Mouse (Mus musculus) kidney, adult 8-10 months (tissue): ENCODE measurements around the gene Mrap.

Experiments
- DNase-seq, 2 experiments: peaks; one replicate each; pipeline ENCODE4 v3.0.0; 2022

Mrap gene

GRCm38 (mm10) chr16:90738092-90738956 lies at the start of gene Mrap:
Gene Mrap (plus strand): TSS chr16:90738207.
- no peak for DNase-seq

DNA sequence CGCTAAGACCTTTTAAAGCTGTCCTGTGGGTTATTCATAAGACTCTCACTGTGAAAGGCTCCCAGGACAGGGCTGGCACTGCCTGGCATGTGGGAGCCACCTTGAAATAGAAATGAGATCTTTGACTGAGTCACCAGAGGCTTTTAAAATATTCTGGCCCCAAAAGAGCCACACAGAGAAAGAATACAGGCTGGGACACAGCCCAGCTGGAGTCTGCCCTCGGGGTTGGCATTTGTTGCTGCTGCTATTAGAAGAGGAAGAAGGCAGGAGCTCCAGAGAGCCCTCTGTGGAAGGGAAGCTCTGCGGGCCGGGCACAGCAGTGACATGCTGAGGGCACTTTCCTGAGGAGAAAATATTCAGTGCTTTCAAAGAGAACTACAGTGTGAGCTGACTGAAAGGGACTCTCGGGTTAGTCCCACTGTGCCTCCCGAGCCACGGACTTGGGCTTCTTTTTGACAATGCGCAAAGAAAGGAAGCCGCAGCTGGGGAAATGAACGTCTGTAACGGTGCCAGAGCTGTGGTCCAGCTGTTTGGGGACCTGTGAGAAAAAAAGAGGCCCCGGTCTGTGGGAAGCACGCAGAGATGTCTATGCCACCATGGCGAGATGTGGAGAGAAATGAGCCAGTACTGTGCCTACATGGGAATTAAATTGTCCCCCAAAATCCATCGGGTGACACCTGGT lies 45.2 kb upstream of the Mrap start:
- DNase-seq, result no peak

DNA sequence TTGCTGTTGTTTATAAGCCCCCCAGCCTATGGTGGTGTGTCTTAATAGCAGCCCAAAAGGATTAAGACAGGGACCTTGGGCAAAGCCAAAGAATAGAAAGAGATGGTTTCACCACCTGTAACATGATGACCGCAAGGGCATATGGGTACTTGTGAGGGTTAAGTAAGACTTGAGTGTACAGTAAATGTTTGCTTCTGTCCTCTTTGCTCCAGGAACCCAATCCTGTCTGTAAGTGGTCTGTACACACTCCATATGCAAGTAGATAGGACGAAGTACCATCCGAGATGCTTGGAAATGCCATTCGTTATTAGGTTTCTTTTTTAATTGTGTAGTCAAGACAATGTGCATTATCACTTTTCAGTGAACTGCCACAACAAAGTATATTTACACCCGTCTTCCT lies 44.4 kb upstream of the Mrap start:
- no peak for DNase-seq

DNA sequence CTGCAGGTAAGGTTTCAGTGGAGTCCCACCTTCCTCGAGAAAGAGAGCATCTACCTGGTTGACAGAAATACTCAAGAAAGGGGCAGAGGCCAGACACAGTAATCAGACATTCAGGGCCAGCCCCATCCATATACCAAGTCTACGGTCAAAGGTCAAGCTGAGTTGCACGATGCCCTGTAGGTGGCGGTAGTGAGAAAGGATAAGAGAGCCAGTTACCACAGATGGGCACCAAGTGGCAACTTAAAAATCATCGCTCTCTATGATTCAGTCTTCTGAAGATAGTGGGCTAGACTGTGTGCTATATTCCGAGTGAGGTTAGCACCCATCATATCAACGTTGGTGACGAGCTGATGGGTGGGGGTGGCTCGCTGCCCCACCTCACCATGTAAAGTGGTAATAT lies 43.3 kb upstream of the Mrap start:
- DNase-seq, result peak; percentile 13 to 25

- no peak for DNase-seq
These were observed 42.9 kb upstream of the Mrap start for GRCm38 (mm10) chr16:90695121-90695520.

GRCm38 (mm10) chr16:90696306-90696705 lies 41.7 kb upstream of the Mrap start:
- no peak for DNase-seq

GRCm38 (mm10) chr16:90699390-90699789 lies 38.6 kb upstream of the Mrap start:
- no peak for DNase-seq

DNA sequence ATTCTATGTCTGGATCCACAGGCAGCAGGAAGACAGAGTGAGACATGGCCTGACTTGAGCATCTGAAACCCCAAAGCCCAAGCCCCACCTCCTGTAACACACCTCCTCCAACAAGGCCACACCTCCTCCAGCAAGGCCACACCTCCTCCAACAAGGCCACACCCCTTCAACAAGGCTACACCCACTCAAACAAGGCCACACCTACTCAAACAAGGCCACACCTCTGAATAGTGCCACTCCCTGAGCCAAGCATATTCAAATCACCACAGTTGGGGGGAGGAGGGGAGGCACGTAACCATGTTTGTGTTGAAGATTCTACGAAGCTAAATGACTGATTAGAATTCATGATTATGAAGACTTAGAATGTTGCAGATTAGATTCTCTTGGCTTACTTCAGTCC lies 36.5 kb upstream of the Mrap start:
- DNase-seq, result no peak

- no peak for DNase-seq
These were observed 34.4 kb upstream of the Mrap start for GRCm38 (mm10) chr16:90703646-90704045.

DNA sequence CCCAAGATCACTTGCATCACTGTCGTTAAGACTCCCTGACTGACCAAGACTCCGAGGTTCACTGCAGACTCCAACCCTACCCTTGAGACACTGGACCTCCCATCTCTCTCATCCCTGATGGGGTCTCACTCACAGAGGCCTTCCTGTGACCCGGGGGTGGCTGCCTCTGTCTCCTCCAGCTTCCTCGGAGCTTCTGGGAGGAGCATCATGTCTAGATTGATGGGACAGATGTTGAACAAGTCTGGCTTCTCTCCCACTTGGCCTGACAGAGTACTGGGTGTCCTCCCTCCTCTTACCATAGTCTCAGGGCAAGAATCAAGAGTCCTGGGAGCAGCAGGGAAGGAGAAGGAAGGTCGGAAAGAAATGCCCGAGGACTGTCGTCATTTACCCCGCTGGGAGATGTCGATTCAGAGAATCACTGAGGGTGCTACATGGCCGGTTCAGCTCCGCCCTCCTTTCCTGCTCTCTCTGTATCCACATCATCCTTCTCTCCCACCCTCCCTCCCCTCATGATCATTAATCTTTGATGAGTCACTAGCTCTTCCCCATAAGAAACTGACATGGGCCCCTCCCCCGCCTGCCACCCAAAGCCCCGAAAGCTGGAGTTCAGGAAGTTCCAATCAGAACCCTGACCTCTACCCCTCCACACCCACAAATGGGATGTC lies 33.7 kb upstream of the Mrap start:
- DNase-seq, result no peak

DNA sequence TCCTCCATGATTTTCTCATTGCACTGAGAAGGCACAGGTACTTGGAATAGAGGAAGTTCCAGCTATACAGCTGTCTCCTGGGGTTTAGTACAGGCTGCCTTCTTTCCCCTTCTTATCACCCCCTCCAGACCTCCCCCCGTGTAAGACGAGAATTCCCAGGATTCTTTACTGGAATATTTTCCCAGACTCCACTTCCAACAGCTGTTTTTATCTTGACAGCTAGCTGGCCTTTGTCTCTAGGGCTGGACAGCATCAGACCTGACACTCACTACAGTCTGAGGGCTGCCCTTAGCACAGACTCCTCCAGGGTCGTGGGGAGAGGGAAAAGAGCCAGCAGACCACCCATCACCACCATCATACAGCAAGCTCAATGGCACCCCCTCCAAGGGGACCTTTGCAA lies 31.7 kb upstream of the Mrap start:
- no peak for DNase-seq

DNA sequence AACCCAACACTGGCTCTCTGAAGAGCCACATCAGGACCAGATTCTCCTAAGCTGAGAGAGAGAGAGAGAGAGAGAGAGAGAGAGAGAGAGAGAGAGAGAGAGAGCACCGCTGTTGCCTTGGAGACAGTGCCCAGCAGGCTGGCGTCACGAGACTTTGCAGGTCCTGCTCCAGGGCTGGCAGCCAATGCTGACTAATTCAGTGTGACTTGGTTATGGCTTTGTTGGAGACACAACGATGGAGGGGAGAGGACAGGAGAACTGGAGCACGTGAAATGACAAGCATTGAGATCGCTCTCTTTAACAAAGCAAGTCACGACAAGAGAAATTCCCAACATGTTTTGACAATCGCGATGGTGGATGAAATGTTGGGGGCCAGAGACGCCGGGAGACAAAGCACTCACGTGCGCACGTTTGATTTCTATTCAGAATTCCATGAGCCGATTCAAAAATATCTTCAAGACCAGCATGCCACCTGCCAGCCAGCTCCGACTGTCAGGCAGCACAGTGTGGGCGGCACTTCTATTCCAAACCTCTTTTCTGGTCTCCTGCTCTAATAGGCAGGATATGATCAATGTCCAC lies 28.2 kb upstream of the Mrap start:
- peak; percentile 33 to 44 for DNase-seq

- no peak for DNase-seq
These were observed 27.7 kb upstream of the Mrap start for GRCm38 (mm10) chr16:90710313-90710712.

DNA sequence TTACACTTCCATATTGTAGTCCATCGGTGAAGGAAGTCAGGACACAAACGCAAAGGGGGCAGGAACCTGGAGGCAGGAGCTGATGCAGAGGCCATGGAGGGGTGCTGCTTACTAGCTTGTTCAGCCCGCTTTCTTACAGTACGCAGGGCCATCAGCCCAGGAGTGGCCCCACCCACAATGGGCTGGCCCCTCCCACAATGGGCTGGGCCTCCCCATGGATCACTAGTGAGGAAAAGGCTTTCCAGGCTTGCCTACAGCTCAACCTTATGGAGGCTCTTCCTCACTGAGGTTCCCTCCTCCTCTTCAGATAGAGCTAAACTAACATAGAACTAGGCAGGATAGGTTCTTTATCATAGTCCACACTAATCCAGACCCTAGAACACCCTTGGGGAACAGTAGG lies 14.0 kb upstream of the Mrap start:
- no peak for DNase-seq

DNA sequence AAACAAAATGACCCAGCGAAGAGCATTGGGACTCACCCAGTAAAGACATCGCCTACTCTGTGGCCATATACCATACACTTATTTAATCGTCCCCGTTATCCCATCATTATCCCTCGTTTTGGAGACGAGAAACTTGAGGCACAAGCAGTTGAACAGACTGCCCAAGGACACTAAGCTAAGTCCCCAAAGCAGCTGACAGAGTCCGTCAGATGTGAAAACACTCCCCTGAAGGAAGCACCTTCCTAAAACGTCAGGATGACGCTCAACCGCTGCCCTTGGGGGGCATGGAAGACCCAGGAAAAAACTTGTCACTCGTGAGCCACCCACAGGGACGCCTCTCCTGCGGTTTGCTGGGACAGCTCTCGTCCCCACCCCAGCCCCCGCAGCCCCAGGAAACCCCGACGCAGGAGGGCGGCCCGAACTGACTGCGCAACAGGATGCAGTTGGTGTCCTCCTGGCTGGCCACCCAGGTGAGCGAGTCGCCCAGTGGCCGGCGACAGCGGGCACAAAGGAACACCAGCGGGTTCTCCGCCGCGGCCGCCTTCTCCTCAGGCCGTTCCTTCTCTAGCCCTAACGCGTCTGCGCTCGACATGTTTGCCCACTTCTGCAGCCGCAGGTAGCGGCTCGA lies 11.3 kb upstream of the Mrap start:
- no peak for DNase-seq

DNA sequence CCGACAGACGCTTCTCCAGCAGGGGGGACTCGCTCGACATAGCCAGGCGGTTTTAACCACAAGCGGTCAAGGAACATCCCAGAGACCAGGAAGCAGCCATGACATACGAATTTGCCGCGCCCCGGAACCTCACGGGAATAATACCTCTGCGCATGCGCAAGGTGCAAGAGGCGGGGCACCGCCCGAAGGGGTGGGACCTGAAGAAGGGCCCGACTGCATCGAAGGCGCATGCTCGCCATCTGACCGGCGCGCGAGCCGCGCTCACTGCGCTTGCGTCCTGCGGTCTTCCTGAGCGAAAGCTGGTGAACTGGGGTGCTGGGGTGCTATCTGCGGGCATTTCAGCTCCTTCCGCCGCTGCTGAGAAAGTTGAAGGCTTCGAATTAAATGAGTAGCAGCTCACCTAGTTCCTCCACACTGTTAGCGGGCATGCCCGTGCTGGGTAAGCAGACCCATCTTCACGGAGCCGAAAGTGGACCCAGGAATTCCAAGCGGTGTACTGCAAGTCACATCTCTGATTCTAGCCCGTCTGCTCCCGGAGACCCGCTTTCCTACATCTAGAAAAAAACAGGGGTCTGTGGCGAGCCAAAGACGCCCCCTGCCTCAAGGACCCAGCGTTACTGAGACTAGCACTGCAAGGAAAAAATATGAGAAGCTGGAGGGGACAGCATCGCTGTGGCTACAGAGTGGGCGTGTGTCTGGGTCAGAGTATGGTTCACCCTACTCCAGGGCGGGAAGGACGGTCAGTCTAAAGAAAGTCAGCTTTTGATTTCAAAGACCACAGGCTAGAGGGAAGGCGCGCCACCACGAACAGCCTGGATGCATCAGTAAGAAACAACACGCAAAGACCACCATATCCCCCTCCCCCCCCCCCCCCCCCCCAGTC lies 10.5 kb upstream of the Mrap start, which contains the start of gene Mis18a:
Gene Mis18a, minus strand, starts transcription at position 172 of the 883 bp plus-strand sequence.
- DNase-seq, result peak; percentile 93 to 96

DNA sequence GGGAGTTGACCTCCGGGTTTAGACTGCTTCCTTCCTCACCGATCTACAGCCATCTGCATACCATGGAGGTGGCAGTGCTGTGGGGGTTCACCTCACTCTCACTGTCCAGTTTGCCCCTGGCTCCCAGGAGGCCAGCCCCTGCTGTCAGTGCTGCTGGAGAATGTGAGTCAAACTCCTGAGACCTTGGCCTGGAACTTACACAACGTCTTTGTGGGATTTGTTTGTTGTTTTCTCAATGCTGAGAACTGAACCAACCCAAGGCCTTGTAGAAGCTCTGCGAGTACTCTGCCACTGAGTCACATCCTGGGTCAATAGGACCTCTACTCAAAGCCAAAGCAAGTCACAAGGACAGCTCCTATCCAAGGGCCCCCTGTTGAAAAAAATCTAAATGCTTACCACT lies 2.4 kb upstream of the Mrap start:
- no peak for DNase-seq

- DNase-seq, result no peak
These were observed 1.2 kb upstream of the Mrap start for GRCm38 (mm10) chr16:90736672-90737270.

- no peak for DNase-seq
These were observed 9.1 kb downstream of the Mrap start for GRCm38 (mm10) chr16:90747143-90747542.

DNA sequence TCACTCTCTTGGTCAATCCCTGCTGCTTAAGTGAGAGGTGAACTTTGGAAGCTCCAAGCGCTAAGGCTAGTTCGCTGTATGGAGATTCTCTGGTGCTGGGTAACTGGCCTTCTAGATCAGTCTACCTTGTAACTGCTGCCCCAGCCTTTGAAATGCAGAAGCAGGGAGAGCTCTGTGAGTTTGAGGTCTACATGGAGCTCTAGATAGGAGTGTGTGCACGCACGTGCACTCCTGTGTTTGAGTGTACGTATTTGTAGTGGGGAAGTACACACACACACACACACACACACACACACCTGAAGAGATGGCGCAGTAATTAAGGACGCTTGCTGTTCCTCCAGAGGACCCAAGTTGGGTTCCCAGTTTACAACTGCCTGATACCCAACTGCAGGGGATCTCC lies 10.2 kb downstream of the Mrap start:
- DNase-seq, result no peak

DNA sequence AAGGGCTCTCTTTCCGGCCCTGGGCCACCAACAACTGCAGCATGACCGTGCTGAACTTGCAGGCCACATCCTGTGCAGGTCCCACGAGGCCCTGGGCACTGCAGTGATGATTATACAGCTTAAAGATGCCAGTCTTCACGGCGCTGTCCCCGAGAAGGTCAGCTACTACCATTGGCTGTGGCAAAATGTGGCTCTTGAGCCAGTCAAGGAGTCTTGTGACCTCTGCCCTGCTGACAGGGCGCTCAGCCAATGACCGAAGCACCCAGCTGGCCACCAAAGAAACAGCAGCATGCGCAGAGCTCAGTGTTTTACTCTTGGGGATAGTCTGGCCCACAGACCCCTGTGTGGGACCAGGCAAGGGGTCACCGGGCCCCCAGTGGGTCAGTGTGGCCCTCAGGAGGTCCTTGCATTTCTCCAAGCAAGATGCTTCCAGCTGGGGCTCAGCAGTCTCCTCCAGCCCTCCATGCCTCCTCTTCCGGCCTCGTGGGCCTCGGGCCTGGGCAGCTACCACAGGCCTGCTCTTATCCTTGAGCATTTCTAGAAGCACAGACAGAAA lies 15.5 kb downstream of the Mrap start:
- peak in 1 of 2 experiments; percentile 13 for DNase-seq
